Mouse (Mus musculus) gastrocnemius, adult 2 months (tissue): Measurements from ENCODE around the gene Ubc. TPM values are rescaled to one million over a fixed set of nuclear protein-coding genes. Genes with fewer than 3 reads are reported as not detected.
"Not testable (repeated sequence)": the region's sequence is repeated elsewhere in the genome, so short reads cannot be mapped to it uniquely, and the experiment has no call there.

Experiments
- DNase-seq: peaks from one replicate; pipeline ENCODE4 v3.0.0; 2022
- H3K27ac ChIP-seq: fragments of 200-600 bp; 2 replicates; pipeline ENCODE4 v1.8.1; 2022; ENCODE audit warnings: mild to moderate bottlenecking
- H3K4me3 ChIP-seq: fragments of 200-600 bp; 2 replicates; pipeline ENCODE4 v1.8.1; 2022; ENCODE audit warnings: mild to moderate bottlenecking, moderate library complexity
- CTCF ChIP-seq: fragments of 200-600 bp; IDR thresholded peaks from 2 replicates; pipeline ENCODE4 v1.8.1; 2022; ENCODE audit warnings: antibody characterized with exemption, mild to moderate bottlenecking, moderate library complexity
- intact Hi-C: fragments of 180-260 bp; cut with DNase I; formaldehyde crosslinking; loops from one replicate; pipeline ENCODE4 v1.15.1; 2025
- long read RNA-seq, 2 experiments: library from polyadenylated mRNA; stranded (forward); transcript quantifications; one replicate each; pipeline ENCODE4 v2.0.0; 2021
- total RNA-seq, 2 experiments: library from RNA; stranded (reverse); gene quantifications; 2 replicates each; pipeline ENCODE4 v1.2.3; 2021

The Ubc gene
- total RNA-seq = 1,000 to 10,000 TPM; 1,479 to 2,293 TPM
- long read RNA-seq, experiment 1, transcript Ubc-203 (2 exons, 2,581 nt) = minor isoform, 18 of 1,752 reads
- long read RNA-seq, experiment 1, transcript Ubc-202 (2 exons, 2,618 nt) = major isoform, 896 of 1,752 reads
- long read RNA-seq, experiment 1, partial matches to known transcripts = 545 of 1,752 reads
- long read RNA-seq, experiment 1, other reads (novel, unspliced or antisense) = 293 of 1,752 reads
- long read RNA-seq, experiment 2, transcript Ubc-203 (2 exons, 2,581 nt) = minor isoform, 16 of 1,300 reads
- long read RNA-seq, experiment 2, transcript Ubc-202 (2 exons, 2,618 nt) = major isoform, 671 of 1,300 reads
- long read RNA-seq, experiment 2, partial matches to known transcripts = 403 of 1,300 reads
- long read RNA-seq, experiment 2, other reads (novel, unspliced or antisense) = 209 of 1,300 reads

DNA sequence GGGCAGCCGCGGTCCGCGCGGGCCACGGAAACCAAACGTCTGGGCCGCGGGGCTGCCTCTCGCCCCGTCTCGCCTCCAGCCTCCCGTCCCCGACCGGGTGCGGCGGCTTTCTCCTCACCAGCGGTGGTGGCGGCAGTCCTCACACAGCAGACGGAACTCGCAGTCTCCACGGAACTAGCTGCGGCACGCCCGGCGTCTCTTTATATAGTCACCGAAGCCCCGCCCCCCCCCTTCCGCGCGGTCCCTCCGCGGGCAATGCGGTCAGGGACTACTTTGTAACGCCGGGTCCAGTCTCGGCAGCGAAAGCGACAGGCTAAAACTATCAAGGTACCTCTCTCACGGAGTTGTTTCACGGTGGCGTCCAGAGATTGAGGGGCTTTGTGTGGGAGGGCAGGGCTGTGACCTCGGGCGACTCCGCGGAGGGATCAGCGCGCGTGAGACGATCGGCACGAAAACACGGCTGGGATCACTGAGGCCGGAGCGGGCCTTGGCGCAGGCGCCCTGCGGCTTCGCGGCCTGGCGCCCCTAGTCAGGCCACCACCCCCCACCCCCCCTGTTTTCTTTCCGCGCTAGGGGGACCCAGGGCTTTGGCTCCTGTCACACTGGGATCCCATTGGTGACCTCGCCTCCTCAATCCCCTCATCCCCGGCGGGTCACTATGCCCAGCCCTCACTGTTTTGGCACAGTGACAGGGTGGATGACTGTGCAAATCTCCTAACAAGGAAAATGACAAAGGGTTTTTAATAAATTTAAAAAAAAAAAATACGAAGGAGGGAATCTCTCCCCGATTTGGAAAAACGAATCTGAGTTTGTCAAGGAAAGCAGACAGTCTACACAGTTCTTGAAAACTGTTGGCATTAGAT is at the start of gene Ubc:
Ubc (minus strand) TSS at position 624 of the 863 bp plus-strand sequence.
- peak within 1 kb of the TSS; percentile 98 for H3K27ac ChIP-seq
- TF ChIP-seq CTCF = no peak
- intact Hi-C loops = loop anchor here (2.0 kb wide), 1 partner anchor 15 kb away; no protein-coding TSS in a partner anchor

GRCm38 (mm10) chr5:125434347-125434746 is 44.3 kb upstream of the Ubc start:
- intact Hi-C loops, DNase-seq: not testable (repeated sequence)
- Histone ChIP-seq H3K27ac (peak overlapping the region; percentile 64), H3K4me3 (peak overlapping the region; percentile 95)
- peak; percentile 32 for TF ChIP-seq CTCF

More for the DNA sequence above, at the start of gene Ubc:
- peak; percentile 95 for DNase-seq
- H3K4me3 ChIP-seq = peak within 1 kb of the TSS; percentile 81

- intact Hi-C loops = no loop called here
- DNase-seq = peak; percentile 97
- no peak for TF ChIP-seq CTCF
- peak within 1 kb of the TSS; percentile 95 for H3K4me3 ChIP-seq
- H3K27ac ChIP-seq = peak within 1 kb of the TSS; percentile 93
Observed at GRCm38 (mm10) chr5:125433793-125434337, 43.9 kb upstream of the Ubc start, which contains the start of gene Dhx37. Dhx37 (minus strand) TSS chr5:125434121.

DNA sequence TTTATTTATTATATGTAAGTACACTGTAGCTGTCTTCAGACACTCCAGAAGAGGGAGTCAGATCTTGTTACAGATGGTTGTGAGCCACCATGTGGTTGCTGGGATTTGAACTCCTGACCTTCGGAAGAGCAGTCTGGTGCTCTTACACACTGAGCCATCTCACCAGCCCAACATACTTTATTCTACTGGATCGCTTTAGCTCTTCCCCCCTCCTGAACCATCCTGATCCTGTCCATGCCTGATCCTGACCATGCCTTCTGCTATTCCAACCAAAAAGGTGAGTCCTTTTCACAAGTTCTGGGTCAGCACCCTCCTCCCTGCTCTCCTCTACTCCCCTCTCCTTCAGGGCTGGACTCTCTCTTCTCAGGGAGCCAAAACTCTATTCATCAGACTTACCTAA is 42.3 kb upstream of the Ubc start:
- H3K4me3 ChIP-seq, intact Hi-C loops, DNase-seq, H3K27ac ChIP-seq: not testable (repeated sequence)

DNA sequence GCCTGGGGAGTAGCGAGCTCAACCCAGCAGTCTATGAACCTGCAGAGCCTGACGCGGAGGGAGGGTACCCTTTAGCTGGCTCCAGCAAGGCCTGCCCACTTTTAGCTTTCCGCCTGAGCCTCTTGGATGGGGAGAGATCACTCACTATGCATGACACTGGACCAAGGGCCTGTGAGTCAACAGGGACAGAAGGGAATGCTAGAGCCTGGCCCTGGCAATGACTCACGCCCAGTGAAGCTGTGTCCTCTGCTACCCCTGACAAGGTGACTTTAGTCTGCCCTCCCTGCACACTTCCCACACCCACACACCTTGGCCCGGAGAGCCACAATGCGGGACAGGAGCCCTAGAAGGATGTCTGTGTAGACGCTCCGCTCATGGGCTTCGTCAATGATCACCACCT is 36.3 kb upstream of the Ubc start:
- no peak for TF ChIP-seq CTCF
- DNase-seq = no peak
- no peak overlapping the region for H3K4me3 ChIP-seq
- intact Hi-C loops = no loop called here
- no peak overlapping the region for H3K27ac ChIP-seq

GRCm38 (mm10) chr5:125425698-125426276 is 35.8 kb upstream of the Ubc start:
- H3K4me3 ChIP-seq = no peak overlapping the region
- intact Hi-C loops = no loop called here
- TF ChIP-seq CTCF = no peak
- no peak for DNase-seq
- no peak overlapping the region for H3K27ac ChIP-seq

GRCm38 (mm10) chr5:125419124-125419523 is 29.1 kb upstream of the Ubc start:
- DNase-seq = no peak
- H3K27ac ChIP-seq = no peak overlapping the region
- TF ChIP-seq CTCF = no peak
- H3K4me3 ChIP-seq = no peak overlapping the region
- intact Hi-C loops = no loop called here

DNA sequence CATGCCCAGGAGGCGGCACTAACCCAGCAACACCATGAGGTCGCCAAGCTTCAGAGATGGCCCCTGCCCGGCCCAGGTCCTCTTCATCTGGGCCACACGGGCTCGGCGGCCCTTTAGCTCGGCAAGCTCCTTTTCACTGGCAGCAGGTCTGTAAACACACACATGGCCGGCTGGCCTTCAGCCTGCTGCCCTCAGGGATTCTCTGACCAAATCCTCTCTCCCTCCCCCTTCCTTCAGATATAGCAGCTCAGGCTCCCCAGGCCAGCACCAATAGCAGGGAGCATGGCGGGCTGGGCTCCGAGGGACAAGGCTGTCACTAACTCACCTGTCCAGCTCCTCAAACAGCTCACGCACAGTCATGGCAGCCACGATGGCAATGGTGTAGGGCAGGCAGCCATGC is 28.6 kb upstream of the Ubc start:
- intact Hi-C loops = no loop called here
- Histone ChIP-seq H3K27ac (no peak overlapping the region), H3K4me3 (no peak overlapping the region)
- no peak for DNase-seq
- no peak for TF ChIP-seq CTCF

GRCm38 (mm10) chr5:125416183-125416582 is 26.2 kb upstream of the Ubc start:
- intact Hi-C loops = no loop called here
- no peak for TF ChIP-seq CTCF
- Histone ChIP-seq H3K27ac (no peak overlapping the region), H3K4me3 (no peak overlapping the region)
- DNase-seq = no peak

DNA sequence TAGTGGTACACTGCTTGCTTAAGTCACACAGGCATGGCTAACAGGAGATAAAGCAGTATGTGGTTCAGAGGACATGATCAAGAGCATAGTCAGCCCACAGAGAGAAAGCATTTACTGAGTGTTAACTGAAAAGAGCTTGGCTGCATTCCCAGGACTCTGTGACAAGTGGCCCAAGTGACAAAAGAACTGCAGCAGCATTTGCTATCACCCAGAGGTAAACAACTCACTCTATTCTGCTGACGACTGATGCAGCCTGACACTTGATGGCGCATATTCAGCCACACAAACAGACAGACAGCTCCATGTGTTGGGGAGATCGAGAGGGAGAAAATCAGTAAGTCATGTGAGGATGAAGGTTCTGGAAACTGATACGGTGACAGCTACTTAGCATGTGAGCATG is 23.8 kb upstream of the Ubc start:
- H3K27ac ChIP-seq = no peak overlapping the region
- intact Hi-C loops = loop anchor here (5.0 kb wide), 2 partner anchors 49 to 64 kb away; partner anchors contain the start of gene Aacs
- no peak for DNase-seq
- TF ChIP-seq CTCF = no peak
- no peak overlapping the region for H3K4me3 ChIP-seq

- intact Hi-C loops = loop anchor here (5.0 kb wide), 2 partner anchors 50 to 65 kb away; partner anchors contain the start of gene Aacs
- H3K4me3 ChIP-seq, H3K27ac ChIP-seq, DNase-seq: not testable (repeated sequence)
Observed at GRCm38 (mm10) chr5:125412536-125412935, 22.5 kb upstream of the Ubc start.

- intact Hi-C loops = loop anchor here (5.0 kb wide), 2 partner anchors 50 to 65 kb away; partner anchors contain the start of gene Aacs
- Histone ChIP-seq H3K4me3 (no peak overlapping the region), H3K27ac (no peak overlapping the region)
- peak; percentile 72 for DNase-seq
- TF ChIP-seq CTCF = peak; percentile 65
Observed at GRCm38 (mm10) chr5:125411972-125412530, 22.0 kb upstream of the Ubc start.
